Mouse (Mus musculus) liver, embryonic 14.5 days (tissue): Measurements from ENCODE around the gene Psmd7.

Source experiments
- CTCF ChIP-seq: IDR thresholded peaks from 2 replicates; pipeline ENCODE4 v1.5.1; 2016; ENCODE audit warnings: antibody characterized with exemption, low read depth, control low read depth
- EP300 ChIP-seq: IDR thresholded peaks from 2 replicates; pipeline ENCODE4 v1.6.1; 2016; ENCODE audit warnings: antibody characterized with exemption, low read depth

- TF ChIP-seq CTCF (no peak), EP300 (no peak)
Observed at GRCm38 (mm10) chr8:107580879-107581278, 7.4 kb downstream of the Psmd7 start.
